Mouse (Mus musculus): ENCODE results near the gene Olfr1254.

The Olfr1254 gene

DNA sequence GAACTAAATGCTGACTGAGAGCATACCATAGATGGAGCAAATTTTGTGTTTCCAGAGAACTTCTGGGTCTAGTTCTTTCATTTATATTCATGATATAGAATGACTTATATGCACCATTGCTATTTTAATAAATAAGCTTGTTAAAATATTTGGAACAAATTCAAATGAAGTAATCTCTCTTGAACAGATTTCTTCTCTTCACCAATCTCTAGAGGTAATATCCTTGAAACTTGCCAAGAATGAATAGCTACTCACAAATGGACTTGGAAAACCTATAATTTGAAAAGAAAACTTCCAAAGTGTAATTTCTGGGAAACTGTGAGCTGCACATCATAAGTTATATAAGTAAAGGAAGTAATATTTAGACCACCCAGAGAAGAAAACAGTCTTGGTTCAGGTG lies at the start of gene Olfr1254:
Gene Olfr1254, minus strand, starts transcription at position 101 of the 400 bp plus-strand sequence.
- no peak for DNase-seq (ENCODE audit: low spot score in 2 of 2)

DNA sequence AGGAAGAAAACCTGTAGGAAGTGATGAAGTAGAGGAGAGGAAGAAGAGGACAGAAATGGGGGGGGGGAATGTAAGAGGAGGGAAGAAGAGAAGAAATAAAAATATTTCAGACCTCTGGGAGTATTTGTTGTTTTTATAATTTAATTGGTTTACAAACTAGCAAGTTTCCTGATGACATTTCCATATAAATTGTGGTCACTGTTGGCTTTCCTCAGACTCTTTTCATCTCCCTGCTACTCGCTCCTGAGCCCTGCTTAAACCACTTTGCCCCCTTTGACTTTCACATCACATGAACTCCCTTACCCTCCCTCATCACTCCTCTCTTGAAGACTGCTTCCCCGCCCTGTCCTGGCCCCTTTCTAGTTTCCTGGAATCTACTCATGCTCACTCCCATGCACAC lies 48.0 kb upstream of the Olfr1254 start, which contains the start of gene Olfr1256:
Gene Olfr1256, minus strand, starts transcription at position 101 of the 400 bp plus-strand sequence.
- no peak for DNase-seq (ENCODE audit: low spot score in 2 of 2)

DNA sequence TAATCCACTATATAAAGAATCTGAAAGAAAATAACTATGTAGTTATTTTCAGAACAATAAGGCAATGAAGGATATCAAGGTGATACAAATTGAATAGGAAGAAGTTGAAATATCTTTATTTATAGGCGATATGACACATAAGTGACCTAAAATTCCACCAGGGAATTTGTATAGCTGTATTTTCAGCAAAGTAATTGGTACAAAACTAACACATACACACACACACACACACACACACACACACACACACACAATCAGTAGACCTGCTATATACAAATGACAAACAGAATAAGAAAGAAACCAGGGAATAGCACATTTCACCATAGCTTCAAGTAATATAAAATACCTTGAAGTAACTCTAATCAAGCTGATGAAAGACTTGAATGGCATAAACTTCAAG lies 26.8 kb upstream of the Olfr1254 start:
- DNase-seq (ENCODE audit: low spot score in 2 of 2), result no peak

DNA sequence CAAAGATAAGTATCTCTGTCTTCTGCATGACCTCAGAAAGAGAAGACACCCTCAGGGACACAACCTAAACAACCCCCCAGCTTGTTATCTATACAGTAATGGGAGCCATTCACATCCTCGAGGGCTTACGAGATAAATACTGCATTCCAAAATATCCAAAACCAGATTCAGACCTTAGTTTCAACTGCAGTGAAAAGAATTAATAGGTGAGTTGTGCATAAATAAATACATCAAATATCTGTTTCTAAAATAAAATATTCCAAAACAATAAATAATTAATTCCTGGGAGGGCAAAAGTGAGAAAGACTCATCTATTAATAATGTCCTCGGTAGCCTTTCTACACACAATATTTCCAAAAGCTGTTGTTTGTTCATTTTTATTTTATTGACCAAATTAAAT lies 18.3 kb upstream of the Olfr1254 start, which contains the start of gene Olfr1255:
Gene Olfr1255, plus strand, starts transcription at position 301 of the 400 bp plus-strand sequence.
- no peak for DNase-seq (ENCODE audit: low spot score in 2 of 2)

DNA sequence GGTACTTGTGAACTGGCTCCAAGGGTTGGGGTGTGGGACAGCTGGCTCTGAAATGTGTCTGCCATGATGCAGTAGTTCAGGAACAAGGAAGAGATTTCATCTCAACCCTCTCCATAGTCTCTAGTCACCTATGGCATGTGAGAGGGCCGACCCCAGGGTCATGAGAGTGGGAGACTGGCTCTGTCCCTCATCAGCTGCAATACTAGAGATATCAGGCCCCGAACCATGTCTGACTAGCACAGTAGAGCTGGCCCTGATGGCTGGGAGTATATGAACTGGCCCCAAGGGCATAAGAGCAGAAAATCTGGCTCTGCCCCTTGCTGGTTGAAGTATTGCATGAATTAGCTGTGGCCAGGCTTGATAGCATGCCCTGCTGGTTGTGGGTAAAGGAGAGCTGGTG lies 17.3 kb upstream of the Olfr1254 start:
- no peak for DNase-seq (ENCODE audit: low spot score in 2 of 2)

DNA sequence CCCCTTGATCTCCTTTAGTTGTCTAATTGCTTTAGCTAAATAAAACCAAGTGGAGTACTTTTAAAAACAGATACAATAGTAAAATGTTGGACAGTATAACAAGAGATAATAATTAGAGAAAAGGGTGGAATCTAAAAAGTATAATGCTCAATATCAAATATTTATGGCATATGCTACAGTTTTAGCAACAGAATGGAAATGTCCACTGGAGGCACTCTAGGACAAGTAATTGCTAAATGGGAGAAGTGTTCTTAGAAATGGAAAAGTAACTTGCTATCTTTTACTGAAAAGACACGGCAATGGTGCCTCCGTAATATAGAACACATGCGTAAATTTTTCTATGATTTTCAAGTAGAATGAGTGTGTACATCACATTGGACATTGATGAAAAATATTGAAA lies 6.2 kb upstream of the Olfr1254 start:
- no peak for DNase-seq (ENCODE audit: low spot score in 2 of 2)

DNA sequence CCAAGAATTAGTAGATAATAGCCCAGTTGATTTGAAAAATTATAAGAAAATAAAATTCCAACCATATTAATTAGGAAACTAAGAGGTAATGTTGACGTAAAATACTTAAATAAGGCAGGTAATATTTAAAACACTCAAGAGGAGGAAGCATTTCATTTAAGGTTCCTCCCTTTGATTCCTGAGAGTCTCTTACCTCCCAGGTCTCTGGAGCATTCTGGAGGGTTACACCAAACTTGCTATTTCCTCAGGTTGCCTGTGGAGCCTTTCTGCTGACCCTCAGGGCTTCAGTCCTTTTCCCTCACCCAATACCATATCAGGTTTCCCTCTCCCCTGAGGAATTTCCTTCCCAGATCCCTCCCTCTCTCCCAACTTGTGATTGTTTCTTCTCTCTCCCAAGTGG lies 36.4 kb downstream of the Olfr1254 start, which contains the start of gene Olfr1253:
Gene Olfr1253, minus strand, starts transcription at position 101 of the 400 bp plus-strand sequence.
- no peak for DNase-seq (ENCODE audit: low spot score in 2 of 2)
